Mouse (Mus musculus) frontal cortex, postnatal 36 days (tissue): Measurements from ENCODE around the gene Ppp2r2c.

Source experiments
- DNase-seq, 2 experiments: peaks; one replicate each; pipeline ENCODE4 v3.0.0; 2022; ENCODE audit warnings: low spot score in 2 of 2

The Ppp2r2c gene

DNA sequence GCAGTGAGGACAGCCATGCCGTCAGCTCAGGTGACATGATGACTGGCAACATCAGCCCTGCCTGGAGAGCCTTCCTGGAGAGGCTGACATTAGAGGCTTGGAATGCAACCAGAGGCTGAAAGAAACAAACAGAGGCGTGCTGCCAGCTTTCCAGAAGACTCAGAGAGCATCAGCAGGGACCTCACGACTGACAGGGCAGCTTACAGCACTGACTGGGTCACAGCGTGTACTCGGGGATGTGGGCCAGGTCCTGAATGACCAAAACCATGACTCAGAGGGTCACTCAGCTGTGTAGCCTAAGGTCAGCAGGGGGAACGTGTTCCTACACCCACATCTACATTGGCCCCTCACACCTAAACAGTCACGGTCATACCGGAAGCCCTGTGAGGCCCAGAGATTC, 110.7 kb downstream of the Ppp2r2c start:
- DNase-seq, result no peak

- no peak for DNase-seq
These were observed 111.3 kb downstream of the Ppp2r2c start for GRCm38 (mm10) chr5:36979631-36980030.

- no peak for DNase-seq
These were observed 114.0 kb downstream of the Ppp2r2c start for GRCm38 (mm10) chr5:36982271-36982670.

- no peak for DNase-seq
These were observed 118.3 kb downstream of the Ppp2r2c start for GRCm38 (mm10) chr5:36986617-36987016.

DNA sequence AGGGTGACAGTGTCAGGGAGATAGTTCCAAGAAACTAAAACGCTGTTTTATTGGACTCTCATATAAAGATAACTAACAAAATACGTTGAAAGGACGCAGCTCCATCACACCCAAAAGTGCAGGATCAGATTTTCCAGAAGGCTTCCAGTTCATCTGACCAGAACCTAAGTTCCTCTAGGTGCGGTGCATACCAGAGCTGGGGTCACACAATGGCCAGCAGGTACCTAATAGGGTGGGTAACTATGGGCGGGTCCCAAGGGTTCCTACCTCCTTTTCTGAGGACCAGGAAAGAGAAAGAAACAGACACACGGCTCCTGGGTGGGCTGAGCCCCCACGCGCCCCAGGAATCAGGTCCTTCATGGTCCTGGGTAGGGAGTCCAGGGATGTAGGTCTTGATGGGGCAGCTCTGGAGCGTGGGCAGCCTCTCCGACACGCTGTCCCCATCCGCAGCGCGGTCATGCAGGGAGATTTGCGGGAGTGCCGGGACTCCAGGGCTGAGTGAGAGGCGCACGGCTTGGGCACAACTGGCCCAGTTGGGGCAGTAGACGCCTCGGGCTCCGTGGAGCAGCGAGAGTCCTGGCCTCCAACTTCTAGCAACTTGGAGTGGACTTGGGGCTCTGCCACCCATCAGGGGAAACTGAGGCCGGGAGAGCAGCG, 119.9 kb downstream of the Ppp2r2c start:
- no peak for DNase-seq

DNA sequence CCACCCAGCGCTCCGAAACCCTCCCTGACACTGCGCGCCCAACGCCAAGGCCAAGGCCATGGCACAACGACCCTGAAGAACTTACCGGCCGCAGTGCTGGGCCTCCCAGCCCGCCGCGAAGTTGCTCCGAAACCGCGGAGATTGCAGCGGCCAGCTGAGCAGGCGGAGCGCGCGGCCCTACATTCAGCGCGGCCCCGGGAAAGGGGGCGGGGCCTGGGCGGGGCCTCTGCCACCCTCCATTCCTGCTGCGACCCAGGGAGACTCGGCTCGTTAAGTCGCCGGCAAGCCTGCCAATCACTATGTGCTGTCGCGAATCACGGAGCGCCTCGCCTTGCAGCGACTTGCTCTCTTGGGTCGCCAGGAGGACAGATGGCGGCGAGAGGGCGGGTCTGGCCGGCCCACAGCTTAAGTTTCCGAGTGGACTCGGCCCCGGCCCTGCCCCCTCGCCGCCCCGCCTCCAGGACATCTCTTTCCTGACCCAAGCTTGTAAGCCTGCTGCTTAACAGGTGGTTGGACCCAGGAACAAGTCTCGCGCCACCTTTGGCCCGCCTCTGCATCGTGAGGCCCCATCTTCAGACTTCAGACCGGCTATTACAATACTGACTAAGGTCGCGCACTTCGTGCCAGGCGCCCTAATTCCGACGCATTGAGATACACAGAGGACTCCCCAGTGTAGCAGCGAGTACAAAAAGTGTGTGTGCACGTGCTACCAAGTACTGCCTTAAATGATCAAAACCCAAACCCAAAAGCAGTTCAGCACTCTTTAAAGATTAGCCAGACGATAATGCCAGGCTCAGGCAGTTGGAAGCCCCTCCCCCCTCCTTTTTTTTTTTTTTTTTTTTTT, 120.7 kb downstream of the Ppp2r2c start, which contains the start of gene Wfs1:
Gene Wfs1 (minus strand): TSS at position 425 of the 844 bp plus-strand sequence.
- DNase-seq, result peak; percentile 92 to 97

DNA sequence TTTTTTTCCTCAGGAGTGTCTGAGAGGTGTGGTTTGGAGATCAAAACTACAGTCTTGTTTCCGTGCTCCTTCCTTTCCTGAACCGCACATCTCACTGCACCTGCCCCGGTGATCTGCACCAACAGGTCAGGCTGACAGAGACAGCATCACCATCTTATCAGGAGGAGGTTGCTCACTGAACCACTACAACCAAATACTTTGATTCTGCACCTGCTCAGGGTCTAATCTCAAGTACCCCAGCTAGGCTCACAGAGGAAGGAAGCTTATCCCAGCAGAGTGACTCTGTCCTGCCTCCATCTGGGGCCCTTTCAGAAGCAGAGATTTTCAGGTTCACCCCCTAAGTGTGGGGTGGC, 121.3 kb downstream of the Ppp2r2c start:
- no peak for DNase-seq

- DNase-seq, result no peak
These were observed 121.9 kb downstream of the Ppp2r2c start for GRCm38 (mm10) chr5:36990196-36990595.

DNA sequence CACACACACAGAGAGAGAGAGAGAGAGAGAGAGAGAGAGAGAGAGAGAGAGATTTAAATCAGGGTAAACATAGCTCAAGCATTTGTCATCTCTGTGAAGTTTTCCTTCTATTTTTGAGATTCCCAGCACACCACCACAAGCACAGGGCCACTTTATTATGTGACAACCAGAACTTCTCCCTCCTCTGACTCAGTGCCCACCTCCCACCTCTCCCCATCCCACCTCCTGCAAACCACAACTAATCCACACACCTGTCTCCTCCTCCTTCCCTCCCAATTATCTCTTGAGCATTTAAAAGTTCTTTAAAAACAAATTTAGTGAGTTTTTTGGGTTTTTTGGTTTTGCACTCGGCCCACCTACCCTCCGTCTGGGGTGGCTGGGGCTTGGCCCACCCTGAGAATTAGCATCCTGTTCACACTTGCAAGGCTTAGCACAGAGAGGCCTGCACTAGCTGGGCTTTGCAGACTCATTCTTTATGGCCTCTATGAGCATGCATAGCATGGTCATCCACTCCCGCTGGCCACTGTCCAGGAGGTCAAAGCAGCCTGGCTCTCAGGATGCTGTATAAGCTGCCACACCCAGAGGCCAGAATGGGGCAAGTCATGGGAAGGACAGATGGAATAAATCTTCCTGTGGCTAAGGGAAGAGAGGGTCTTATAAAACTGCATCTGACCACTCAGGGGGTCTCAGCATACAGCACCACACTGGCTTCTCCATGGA, 122.5 kb downstream of the Ppp2r2c start:
- DNase-seq, result no peak

GRCm38 (mm10) chr5:36996410-36996809, 128.1 kb downstream of the Ppp2r2c start:
- DNase-seq, result no peak

DNA sequence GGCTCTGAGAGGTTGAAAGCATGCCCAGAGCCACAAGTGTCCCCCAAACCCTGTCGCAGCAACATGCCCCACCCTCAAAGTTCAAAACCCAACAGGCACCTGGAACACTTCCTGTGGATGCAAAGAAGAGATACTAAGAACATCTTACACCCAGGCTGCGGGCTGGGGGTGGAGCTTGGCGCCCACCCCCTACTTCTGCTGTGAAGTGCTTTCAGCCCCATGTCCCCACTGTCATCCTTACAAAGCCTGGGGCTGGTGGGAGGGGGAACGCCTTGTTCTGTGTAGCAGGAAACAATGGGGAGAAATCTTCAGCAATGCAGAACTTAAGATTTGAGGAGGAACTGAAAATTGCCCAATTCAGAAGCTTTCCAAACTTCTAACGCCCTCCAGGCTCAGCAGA, 129.7 kb downstream of the Ppp2r2c start:
- DNase-seq, result no peak

DNA sequence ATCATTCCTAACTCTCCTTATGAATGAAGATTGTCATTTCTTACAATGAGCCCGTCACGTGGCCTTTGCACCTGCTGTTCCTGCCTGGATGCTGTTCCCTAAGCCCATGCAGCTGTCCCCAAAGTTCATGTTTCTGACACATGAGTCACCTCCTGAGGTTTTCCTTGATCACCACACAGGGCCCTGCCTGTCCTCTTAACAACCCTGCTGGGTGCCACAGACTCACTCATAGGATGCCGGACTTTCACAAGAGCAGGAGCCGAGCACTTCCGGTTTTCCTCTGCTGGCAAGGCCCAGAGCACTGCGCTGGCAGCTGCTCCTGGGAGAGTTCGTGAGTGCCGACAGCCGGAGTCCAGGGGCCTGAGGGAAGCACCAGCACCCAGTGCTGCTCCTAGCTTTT, 132.7 kb downstream of the Ppp2r2c start:
- DNase-seq, result no peak

DNA sequence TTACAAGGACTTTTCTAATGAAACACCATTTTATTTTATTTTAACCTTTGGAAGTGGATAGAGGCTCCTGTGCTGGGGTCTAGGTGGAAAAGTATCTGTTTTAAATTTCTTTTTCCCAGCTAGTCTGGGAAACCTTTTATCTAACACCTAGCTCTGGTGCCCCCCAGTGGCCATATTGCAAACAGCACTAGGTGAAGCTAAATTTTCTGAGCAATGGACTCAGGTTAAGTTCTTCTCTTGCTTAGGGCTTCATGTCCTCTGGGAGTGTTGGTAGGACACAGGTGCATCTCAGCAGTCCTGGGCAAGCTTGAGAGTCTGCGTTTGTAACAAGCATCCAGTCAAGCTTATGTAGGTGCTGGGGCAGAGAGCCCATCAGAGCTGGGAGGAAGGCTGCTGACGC, 133.7 kb downstream of the Ppp2r2c start:
- DNase-seq, result peak; percentile 82 to 90
